17 mouse cellular contexts compared by ENCODE assay signal in genomic region chr16:69206909-69207308, GRCm38 (mm10).
"Had no signal": no experiment of that assay in that cellular context is flagged by ENCODE, and none has a peak within 500 bp of the region (broad histone marks: within the 10 kb centered on the region; RNA-seq: fewer than 3 reads in every experiment).

No protein-coding gene starts in this region.

- H3K4me1 ChIP-seq: neural tube, embryonic 12.5 days; neural tube, embryonic 13.5 days; neural tube, embryonic 15.5 days; stomach, embryonic 15.5 days had no signal

- H3K4me3 ChIP-seq: neural tube, embryonic 12.5 days; neural tube, embryonic 13.5 days; neural tube, embryonic 15.5 days; stomach, embryonic 15.5 days had no signal

- H3K27ac ChIP-seq: neural tube, embryonic 12.5 days; neural tube, embryonic 13.5 days; neural tube, embryonic 15.5 days; stomach, embryonic 15.5 days; stomach, postnatal 0 days had no signal

- H3K36me3 ChIP-seq: neural tube, embryonic 12.5 days; neural tube, embryonic 13.5 days; neural tube, embryonic 15.5 days; stomach, embryonic 15.5 days had no signal

- H3K9ac ChIP-seq: neural tube, embryonic 12.5 days; neural tube, embryonic 13.5 days; neural tube, embryonic 15.5 days; stomach, embryonic 15.5 days had no signal

- DNase-seq: retina, postnatal 1 day; right cerebral cortex, adult 18-20 months; right cerebral cortex, postnatal 14 days; right cerebral cortex, postnatal 25 days; right cerebral cortex, postnatal 4 days; spleen, adult 18-20 months; thymus, adult 18-20 months; thymus, adult 2 months; thymus, postnatal 14 days; thymus, postnatal 25 days; thymus, postnatal 36 days; thymus, postnatal 4 days had no signal

- H3K27me3 ChIP-seq: neural tube, embryonic 12.5 days; neural tube, embryonic 13.5 days; neural tube, embryonic 15.5 days; stomach, embryonic 15.5 days had no signal

- H3K9me3 ChIP-seq: neural tube, embryonic 12.5 days; neural tube, embryonic 13.5 days; neural tube, embryonic 15.5 days; stomach, embryonic 15.5 days had no signal
